Mouse (Mus musculus): ENCODE measurements around the gene 1700129C05Rik.

The 1700129C05Rik gene

DNA sequence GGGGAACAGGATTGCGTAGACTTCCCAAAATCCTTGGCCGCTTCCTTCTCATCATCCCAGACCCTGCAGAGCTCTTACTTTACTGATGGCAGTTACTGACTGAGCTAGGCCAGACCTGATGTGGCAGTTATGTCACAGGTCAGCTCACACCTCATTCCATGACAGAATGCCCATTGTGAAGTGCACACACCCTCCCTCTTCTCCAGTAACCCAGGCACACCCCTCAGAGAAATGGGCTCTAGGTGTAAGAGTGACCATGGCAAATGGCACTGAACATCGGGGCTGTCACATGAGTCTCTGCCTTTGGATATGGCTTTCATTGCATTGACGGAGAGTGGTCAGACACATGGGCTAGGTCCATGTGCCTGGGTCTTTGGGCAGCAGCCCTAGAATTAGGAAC, at the start of gene 1700129C05Rik:
1700129C05Rik (minus strand) TSS at position 101 of the 400 bp plus-strand sequence.
- DNase-seq (ENCODE audit: low read depth, low spot score), result no peak

- no peak for DNase-seq (ENCODE audit: low read depth, low spot score)
Observed at GRCm38 (mm10) chr14:59186121-59186520, 43.4 kb upstream of the 1700129C05Rik start.

DNA sequence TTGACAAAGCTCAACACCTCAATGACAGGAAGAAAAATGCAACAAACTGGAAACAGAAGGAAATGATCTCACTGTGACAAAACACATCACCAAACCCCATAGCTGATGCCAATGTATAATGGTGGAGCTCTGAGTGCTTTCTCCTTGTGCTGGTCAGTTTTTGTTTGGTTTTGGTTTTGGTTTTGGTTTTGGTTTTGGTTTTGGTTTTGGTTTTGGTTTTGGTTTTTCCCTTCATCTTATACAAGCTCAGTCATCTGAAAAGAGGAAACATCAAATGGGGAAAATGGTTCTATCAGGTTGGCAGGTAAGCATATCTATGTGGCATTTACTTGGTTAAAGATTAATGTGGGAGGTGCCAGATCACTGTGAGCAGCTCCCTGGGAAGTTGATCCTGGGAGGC, 42.8 kb upstream of the 1700129C05Rik start:
- no peak for DNase-seq (ENCODE audit: low read depth, low spot score)

GRCm38 (mm10) chr14:59182732-59183131, 40.0 kb upstream of the 1700129C05Rik start:
- no peak for DNase-seq (ENCODE audit: low read depth, low spot score)

- DNase-seq (ENCODE audit: low read depth, low spot score), result no peak
Observed at GRCm38 (mm10) chr14:59178649-59179048, 36.0 kb upstream of the 1700129C05Rik start, which contains the start of gene Gm5142. Gm5142 (minus strand) TSS chr14:59178749.

DNA sequence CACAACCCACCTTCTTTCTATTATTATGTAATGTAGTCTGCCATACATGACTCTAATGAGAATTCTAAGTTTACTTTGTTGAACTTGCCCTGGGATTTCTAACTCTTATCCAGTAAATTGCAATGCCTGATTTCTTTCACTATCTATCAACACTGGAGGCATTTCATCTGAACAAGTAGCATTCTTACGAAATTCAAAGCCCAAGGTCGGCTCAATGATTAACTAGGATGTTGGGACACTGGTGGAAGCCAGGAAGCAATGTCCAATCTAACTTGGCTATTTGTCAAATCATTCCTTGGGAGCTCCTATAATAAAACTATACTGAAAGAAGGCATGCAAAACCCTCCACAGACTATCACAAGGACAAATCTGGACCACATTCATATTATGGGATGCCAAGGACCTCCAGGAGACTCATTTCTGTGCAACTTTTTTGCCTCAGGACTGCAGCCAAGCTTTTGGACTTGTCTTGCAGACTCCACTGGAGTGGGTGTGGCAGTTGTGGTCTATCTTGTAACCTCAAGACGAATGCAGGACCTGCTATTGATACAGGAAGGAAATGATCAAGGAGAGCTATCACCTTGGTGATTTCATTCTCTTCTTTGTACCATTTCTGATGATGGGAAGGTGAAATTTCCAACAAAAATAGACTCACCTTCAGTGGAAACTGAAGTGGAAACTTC, 14.5 kb upstream of the 1700129C05Rik start:
- no peak for DNase-seq (ENCODE audit: low read depth, low spot score)

DNA sequence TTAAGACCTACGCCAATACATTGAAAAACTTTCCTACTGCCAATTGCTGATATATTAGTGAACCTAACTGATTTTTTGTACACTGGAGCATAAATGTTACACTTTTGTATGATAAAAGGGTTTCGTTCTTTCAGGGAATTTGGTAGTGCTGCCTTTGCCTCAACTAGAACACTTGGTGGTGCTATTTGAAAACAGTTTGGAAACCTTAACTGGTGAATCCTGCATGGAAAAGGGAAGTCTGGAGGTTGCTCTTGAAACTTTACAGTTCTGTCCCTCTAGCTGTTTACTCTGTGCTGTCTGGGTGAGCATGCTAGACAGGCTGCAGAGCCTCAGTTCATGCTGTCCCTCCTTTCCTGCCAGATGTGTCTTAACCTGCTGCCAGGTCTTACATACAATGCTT, 12.9 kb upstream of the 1700129C05Rik start:
- DNase-seq (ENCODE audit: low read depth, low spot score), result peak; percentile 1

- peak; percentile 4 for DNase-seq (ENCODE audit: low read depth, low spot score)
Observed at GRCm38 (mm10) chr14:59114281-59114680, 28.4 kb downstream of the 1700129C05Rik start.

- DNase-seq (ENCODE audit: low read depth, low spot score), result no peak
Observed at GRCm38 (mm10) chr14:59104006-59104605, 38.6 kb downstream of the 1700129C05Rik start.

GRCm38 (mm10) chr14:59093601-59094000, 49.1 kb downstream of the 1700129C05Rik start:
- DNase-seq (ENCODE audit: low read depth, low spot score), result no peak

DNA sequence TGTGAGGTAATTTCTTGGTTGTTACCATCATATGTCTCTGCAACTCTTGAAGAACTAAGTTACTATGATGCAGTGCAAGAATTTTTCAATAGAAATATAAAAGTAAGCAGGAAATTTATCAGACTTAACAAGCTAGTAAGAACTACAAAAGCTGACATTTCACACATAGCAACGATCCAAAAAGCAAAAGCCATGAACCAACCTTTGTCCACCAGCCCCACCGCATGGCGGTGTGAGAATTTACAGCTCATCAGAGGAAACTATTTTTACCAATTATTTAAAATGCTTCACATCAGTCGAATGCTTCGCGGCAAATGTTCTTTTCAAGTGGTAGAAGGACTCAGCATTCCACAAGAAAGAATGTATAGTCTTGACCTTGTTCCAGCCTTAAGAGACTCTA, 58.3 kb downstream of the 1700129C05Rik start:
- DNase-seq (ENCODE audit: low read depth, low spot score), result peak; percentile 25

All from retina, adult 2 months (tissue).